Mouse (Mus musculus): ENCODE data around the gene Cdc37l1. TPM values are rescaled to one million over a fixed set of nuclear protein-coding genes. Genes with fewer than 3 reads are reported as not detected.

Gene Cdc37l1
- 6.2 and 7.1 TPM in 2 replicates for polyA plus RNA-seq (2012; rRNA removed)

GRCm38 (mm10) chr19:28990194-28990589 is at the start of gene Cdc37l1:
Gene Cdc37l1, plus strand, starts transcription at chr19:28990352.

GRCm38 (mm10) chr19:28963842-28964551 is 26.2 kb upstream of the Cdc37l1 start, which contains the start of gene Plpp6:
Gene Plpp6, plus strand, starts transcription at chr19:28963953.

DNA sequence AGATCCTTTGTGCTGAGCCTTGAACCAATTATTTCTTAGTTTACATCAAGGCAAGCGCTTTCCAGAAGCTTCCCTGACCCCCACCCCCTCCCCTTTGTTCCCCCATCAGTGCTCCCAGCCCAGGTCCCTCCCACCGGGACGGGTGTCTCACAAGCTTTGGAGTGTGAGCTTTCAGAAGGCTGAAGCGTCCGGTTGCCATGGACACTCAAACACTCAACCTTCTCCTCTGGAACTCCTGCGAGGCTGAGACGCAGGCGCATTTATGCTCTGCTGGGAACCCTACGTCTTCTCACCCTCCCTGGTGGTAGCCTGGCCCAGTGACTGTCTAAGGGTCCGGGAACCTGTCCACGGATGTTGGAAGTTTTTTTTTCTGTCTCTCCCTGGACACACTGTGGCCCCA is 22.5 kb upstream of the Cdc37l1 start, which contains the start of gene 4430402I18Rik:
4430402I18Rik (minus strand) TSS at position 149 of the 400 bp plus-strand sequence.

DNA sequence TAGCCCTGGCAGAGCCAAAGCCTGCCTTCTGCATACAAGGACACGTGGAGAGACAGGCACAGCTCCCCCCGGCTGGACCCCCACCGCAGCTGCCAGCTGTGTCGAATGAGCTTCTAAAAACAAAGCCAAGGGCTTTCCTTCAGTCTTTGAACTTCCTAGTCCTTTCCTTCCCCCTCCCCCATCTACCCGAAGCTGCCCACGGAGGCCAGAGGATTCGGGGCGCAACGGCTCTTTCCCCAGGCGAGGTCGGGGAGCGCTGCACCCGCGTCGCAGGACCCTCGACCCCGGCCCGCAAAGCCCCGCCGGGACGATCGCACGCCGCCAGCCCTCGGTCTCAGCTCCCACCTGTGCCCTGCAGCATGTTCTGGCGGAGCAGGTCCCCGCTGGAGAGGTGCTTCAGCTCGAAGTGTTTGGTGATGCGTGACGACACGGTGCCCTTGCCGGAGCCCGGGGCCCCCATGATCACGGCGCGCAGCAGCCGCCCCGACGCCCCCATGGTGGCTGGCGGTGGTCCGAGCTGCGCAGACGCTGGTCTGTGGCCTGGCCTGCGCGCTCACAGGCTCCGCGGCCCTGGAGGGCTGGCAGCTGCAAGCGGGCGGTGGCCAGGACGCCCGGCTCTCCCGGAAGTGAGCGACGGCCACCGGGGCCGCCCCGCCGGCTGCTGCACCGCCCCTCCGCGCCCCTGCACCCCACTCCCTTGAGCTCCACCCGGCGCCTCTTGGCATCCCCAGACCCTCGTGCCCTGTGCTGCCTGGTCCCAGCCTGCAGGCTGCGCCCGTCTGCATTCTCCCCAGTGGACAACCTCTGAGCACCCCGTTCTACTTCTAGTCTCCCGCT is 57.4 kb downstream of the Cdc37l1 start, which contains the start of gene Ak3:
Ak3 (minus strand) TSS at position 628 of the 837 bp plus-strand sequence.

Other genes with a start within 250 kb of the Cdc37l1 start
- gene Slc1a1, start 155.3 kb upstream of the Cdc37l1 start, polyA plus RNA-seq (2012; rRNA removed) = 15.6 and 19.4 TPM in 2 replicates
- 24.7 and 32.5 TPM in 2 replicates for gene Plpp6, start 26.4 kb upstream of the Cdc37l1 start, polyA plus RNA-seq (2012; rRNA removed)
- 0.66 and 0.93 TPM in 2 replicates for gene 4430402I18Rik, start 22.6 kb upstream of the Cdc37l1 start, polyA plus RNA-seq (2012; rRNA removed)
- 129 and 138 TPM in 2 replicates for gene Ak3, start 57.6 kb downstream of the Cdc37l1 start, polyA plus RNA-seq (2012; rRNA removed)
- 9.7 and 13.4 TPM in 2 replicates for gene Rcl1, start 111.0 kb downstream of the Cdc37l1 start, polyA plus RNA-seq (2012; rRNA removed)

All from colon, adult 2 months (tissue).